Mouse (Mus musculus): ENCODE measurements around the gene Fam161b.

DNA sequence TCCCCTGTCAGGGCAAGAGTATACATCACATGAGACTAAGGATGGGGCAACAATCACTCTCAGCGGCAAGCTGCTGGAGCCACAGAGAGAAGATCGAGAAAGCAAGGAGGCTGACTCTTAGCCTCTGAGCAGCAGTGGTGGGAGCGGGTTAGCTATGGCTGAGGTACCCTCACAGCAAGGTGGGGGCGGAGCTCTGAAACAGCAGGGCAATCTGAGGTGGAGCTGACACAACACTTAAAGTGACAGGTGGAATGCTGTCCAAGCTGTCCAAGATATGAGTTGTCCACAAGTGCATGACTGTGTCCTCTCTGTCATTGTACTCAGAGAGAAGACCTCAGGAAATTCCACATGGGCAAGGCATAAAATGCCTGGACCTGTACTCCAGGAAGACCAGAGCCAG lies 20.7 kb upstream of the Fam161b start:
- TF ChIP-seq POLR2A (IDR thresholded peaks at IDR 0.05; ENCODE audit: insufficient read depth, low read depth, low read length) (peak; percentile 78), CTCF (IDR thresholded peaks at IDR 0.05) (no peak), EP300 (IDR thresholded peaks at IDR 0.05; ENCODE audit: insufficient read depth, low read depth, low read length) (peak; percentile 89)
